18 mouse cellular contexts compared by ENCODE assay signal in the genomic region with DNA sequence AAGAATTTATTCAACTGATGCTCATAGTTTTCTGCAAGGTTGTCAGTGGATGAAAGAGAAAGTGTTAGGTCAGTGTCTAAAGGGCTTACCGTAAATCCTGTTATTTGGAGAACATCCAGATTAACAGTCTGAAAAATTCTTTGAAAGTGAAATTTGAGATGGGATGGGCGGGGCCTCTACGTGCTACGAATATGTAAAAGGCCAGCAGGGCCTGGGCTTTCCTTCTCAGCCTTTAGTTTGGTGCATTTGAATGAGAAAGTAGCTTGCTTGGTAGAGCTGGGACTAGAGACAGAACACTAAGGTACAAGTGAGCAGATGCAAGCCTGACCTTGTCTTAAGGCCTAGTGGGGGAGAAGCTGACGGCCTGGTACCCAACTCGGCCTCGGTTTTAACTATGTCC. TPM values are rescaled to one million over a fixed set of nuclear protein-coding genes. Genes with fewer than 3 reads are reported as not detected.
DNase-seq lines count a peak whose midpoint lies in the region; ATAC-seq and TF ChIP-seq lines count a peak whose summit lies in the region.
"Had no signal": no experiment of that assay in that cellular context is flagged by ENCODE, and none has a peak within 500 bp of the region (broad histone marks: within the 10 kb centered on the region; RNA-seq: fewer than 3 reads in every experiment).

No protein-coding gene starts in this region.

- H3K9me3 ChIP-seq in lung, postnatal 0 days (ENCODE audit: low read length) = no peaks in the 10 kb centered on the region
- no peaks in the 10 kb centered on the region; the same call in 1 of the 2 replicates for H3K9me3 ChIP-seq in intestine, embryonic 16.5 days (ENCODE audit: control insufficient read depth, low read length)
- H3K9me3 ChIP-seq: hindbrain, embryonic 15.5 days; liver, embryonic 15.5 days; stomach, embryonic 15.5 days had no signal

- WGBS in lung, postnatal 0 days = 38% methylated on average over 7 of the region's 7 CpGs
- 56% methylated on average over 7 of the region's 7 CpGs for WGBS in intestine, embryonic 16.5 days

- no peak for ATAC-seq in lung, postnatal 0 days
- no peak for ATAC-seq in intestine, embryonic 16.5 days
- ATAC-seq: activated CD4-positive, CD25-positive, alpha-beta regulatory T cell, adult 4 months had no signal

- no peak overlapping the region for H3K4me3 ChIP-seq in lung, postnatal 0 days (ENCODE audit: low read depth, low read length)
- H3K4me3 ChIP-seq in intestine, embryonic 16.5 days (ENCODE audit: low read length) = no peak overlapping the region
- H3K4me3 ChIP-seq: hindbrain, embryonic 15.5 days; limb, embryonic 13.5 days; liver, embryonic 15.5 days; neural tube, embryonic 13.5 days; stomach, embryonic 15.5 days had no signal

- H3K9ac ChIP-seq in lung, postnatal 0 days (replicated peaks; ENCODE audit: low read depth) = no peak overlapping the region
- no peak overlapping the region for H3K9ac ChIP-seq in intestine, embryonic 16.5 days (ENCODE audit: low read depth, low read length)
- H3K9ac ChIP-seq: hindbrain, embryonic 15.5 days; limb, embryonic 13.5 days; liver, embryonic 15.5 days; neural tube, embryonic 13.5 days; stomach, embryonic 15.5 days had no signal

- H3K27ac ChIP-seq in lung, postnatal 0 days (ENCODE audit: low read length) = no peak overlapping the region
- no peak overlapping the region for H3K27ac ChIP-seq in intestine, embryonic 16.5 days (ENCODE audit: low read length)
- H3K27ac ChIP-seq: hindbrain, embryonic 15.5 days; limb, embryonic 13.5 days; liver, embryonic 15.5 days; neural tube, embryonic 13.5 days; stomach, embryonic 15.5 days had no signal

- TF ChIP-seq CTCF in lung, postnatal 0 days (IDR thresholded peaks at IDR 0.05) = no peak

- no peaks in the 10 kb centered on the region for H3K36me3 ChIP-seq in lung, postnatal 0 days (ENCODE audit: insufficient read depth, low read length)
- H3K36me3 ChIP-seq in intestine, embryonic 16.5 days (ENCODE audit: control insufficient read depth, insufficient read depth, low read length) = no peaks in the 10 kb centered on the region
- H3K36me3 ChIP-seq: G1E; hindbrain, embryonic 15.5 days; limb, embryonic 13.5 days; liver, embryonic 15.5 days; neural tube, embryonic 13.5 days; stomach, embryonic 15.5 days had no signal

- DNase-seq in adrenal gland, adult 2 months = peak; percentile 54
- DNase-seq in adrenal gland, adult 18-20 months (ENCODE audit: low spot score in 2 of 2) = no peak
- peak; percentile 48 for DNase-seq in lung, postnatal 0 days (ENCODE audit: low spot score)
- no peak for DNase-seq in lung, postnatal 14 days
- peak; percentile 17 for DNase-seq in Muller cell, postnatal 12 days (ENCODE audit: inconsistent ontology term)
- DNase-seq in adrenal gland, postnatal 36 days = peak; percentile 51 to 70
- no peak for DNase-seq in spleen, postnatal 14 days (ENCODE audit: low spot score in 2 of 2)
- DNase-seq: cerebellum, adult 9-11 months; gastrocnemius, postnatal 14 days; kidney, adult 11 months had no signal

- no peak for TF ChIP-seq EP300 in lung, postnatal 0 days (IDR thresholded peaks at IDR 0.05)

- no peaks in the 10 kb centered on the region for H3K27me3 ChIP-seq in lung, postnatal 0 days (replicated peaks; ENCODE audit: insufficient read depth, low read length)
- no peaks in the 10 kb centered on the region for H3K27me3 ChIP-seq in intestine, embryonic 16.5 days (replicated peaks; ENCODE audit: control insufficient read depth, insufficient read depth, low read length)
- H3K27me3 ChIP-seq: hindbrain, embryonic 15.5 days; limb, embryonic 13.5 days; liver, embryonic 15.5 days; neural tube, embryonic 13.5 days; stomach, embryonic 15.5 days had no signal

- H3K4me2 ChIP-seq in lung, postnatal 0 days (replicated peaks; ENCODE audit: low read depth, low read length) = no peak overlapping the region
- no peak overlapping the region for H3K4me2 ChIP-seq in intestine, embryonic 16.5 days (ENCODE audit: low read depth, low read length)
- H3K4me2 ChIP-seq: hindbrain, embryonic 15.5 days; limb, embryonic 13.5 days; liver, embryonic 15.5 days; neural tube, embryonic 13.5 days; stomach, embryonic 15.5 days had no signal

- no peaks in the 10 kb centered on the region for H3K4me1 ChIP-seq in lung, postnatal 0 days (ENCODE audit: insufficient read depth, low read depth, low read length)
- no peaks in the 10 kb centered on the region for H3K4me1 ChIP-seq in intestine, embryonic 16.5 days (ENCODE audit: control insufficient read depth, insufficient read depth, low read length)
- H3K4me1 ChIP-seq: hindbrain, embryonic 15.5 days; liver, embryonic 15.5 days; stomach, embryonic 15.5 days had no signal

RNA-seq across cellular contexts. Expression of a gene that starts 18.8 kb away (rescaled TPM):
- total RNA-seq in adrenal gland, adult 2 months (2021) = 10 to 100 TPM; 45.6 to 57.5 TPM
- polyA plus RNA-seq in adrenal gland, adult 2 months (2012; rRNA removed) = 2.9 and 3.5 TPM in 2 replicates
- total RNA-seq in adrenal gland, adult 18-20 months (2021) = 10 to 100 TPM; 43.6 to 59.0 TPM
- polyA plus RNA-seq in lung, postnatal 0 days (2015; fragmentation: Nextera tagmentation; extraction: Ambion mirVana) = 78.5 and 82.9 TPM in 2 replicates
- 10 to 100 TPM; 46.8 to 50.6 TPM for total RNA-seq in adrenal gland, postnatal 36 days (2021)
- 39.2 and 42.9 TPM in 2 replicates for polyA plus RNA-seq in intestine, embryonic 16.5 days (2015; fragmentation: Nextera tagmentation; extraction: Ambion mirVana)

Comparison
In these comparisons a context has a peak if more than half of its experiments do, and no peak if none do; other contexts are left out.
1. DNase-seq: peak in adrenal gland, adult 2 months (single experiment), lung, postnatal 0 days (single experiment), Muller cell, postnatal 12 days (single experiment) and adrenal gland, postnatal 36 days (2 of 2); none in adrenal gland, adult 18-20 months (0 of 2), lung, postnatal 14 days (single experiment) and spleen, postnatal 14 days (0 of 2).